Mouse (Mus musculus): ENCODE results near the gene Prss34. TPM values are rescaled to one million over a fixed set of nuclear protein-coding genes. Genes with fewer than 3 reads are reported as not detected.

The Prss34 gene
- polyA plus RNA-seq, 1 experiment from 2014 or later: 0.33 TPM

- no peak for ATAC-seq (ENCODE audit: insufficient number of reproducible peaks, insufficient read depth, low FRiP score, low read depth)
- 73% methylated on average over 2 of the region's 2 CpGs for WGBS
- peaks cover 43% of the 10 kb centered on the region for H3K36me3 ChIP-seq (ENCODE audit: control insufficient read depth, insufficient read depth, low read length)
- H3K9ac ChIP-seq (replicated peaks; ENCODE audit: low read depth, low read length): peak overlapping the region; percentile 100; the same call in 1 of the 2 replicates
- H3K27ac ChIP-seq (ENCODE audit: low read length): no peak overlapping the region
- H3K4me2 ChIP-seq (replicated peaks; ENCODE audit: low read depth, low read length): peak overlapping the region; percentile 100
- H3K27me3 ChIP-seq (ENCODE audit: control insufficient read depth, insufficient read depth, low read length): no peaks in the 10 kb centered on the region
- H3K9me3 ChIP-seq (ENCODE audit: control insufficient read depth, low read depth, low read length): no peaks in the 10 kb centered on the region
- H3K4me3 ChIP-seq (ENCODE audit: low read depth, low read length): peak overlapping the region; percentile 98; the same call in 1 of the 2 replicates
- H3K4me1 ChIP-seq (ENCODE audit: control insufficient read depth, insufficient read depth, low read length): peaks cover 20% of the 10 kb centered on the region
Measured at GRCm38 (mm10) chr17:25270795-25271335, 27.3 kb upstream of the Prss34 start.

- Histone ChIP-seq H3K27ac (ENCODE audit: low read length) (peak overlapping the region; percentile 97), H3K9me3 (ENCODE audit: control insufficient read depth, low read depth, low read length) (no peaks in the 10 kb centered on the region), H3K4me3 (ENCODE audit: low read depth, low read length) (peak overlapping the region; percentile 98), H3K36me3 (ENCODE audit: control insufficient read depth, insufficient read depth, low read length) (peaks cover 28% of the 10 kb centered on the region), H3K4me2 (replicated peaks; ENCODE audit: low read depth, low read length) (peak overlapping the region; percentile 100), H3K9ac (replicated peaks; ENCODE audit: low read depth, low read length) (peak overlapping the region; percentile 100), H3K4me1 (ENCODE audit: control insufficient read depth, insufficient read depth, low read length) (peaks cover 20% of the 10 kb centered on the region), H3K27me3 (ENCODE audit: control insufficient read depth, insufficient read depth, low read length) (no peaks in the 10 kb centered on the region)
- ATAC-seq (ENCODE audit: insufficient number of reproducible peaks, insufficient read depth, low FRiP score, low read depth): no peak
- WGBS: under 1% methylated on average over 10 of the region's 10 CpGs
Measured at GRCm38 (mm10) chr17:25272326-25272725, 25.9 kb upstream of the Prss34 start.

GRCm38 (mm10) chr17:25272951-25273705 lies 25.1 kb upstream of the Prss34 start:
- H3K27me3 ChIP-seq (ENCODE audit: control insufficient read depth, insufficient read depth, low read length): no peaks in the 10 kb centered on the region
- under 1% methylated on average over 85 of the region's 92 CpGs for WGBS
- H3K27ac ChIP-seq (ENCODE audit: low read length): peak overlapping the region; percentile 97
- peak overlapping the region; percentile 100 for H3K9ac ChIP-seq (replicated peaks; ENCODE audit: low read depth, low read length)
- peak overlapping the region; percentile 100 for H3K4me2 ChIP-seq (replicated peaks; ENCODE audit: low read depth, low read length)
- H3K4me1 ChIP-seq (ENCODE audit: control insufficient read depth, insufficient read depth, low read length): peaks cover 20% of the 10 kb centered on the region
- no peaks in the 10 kb centered on the region for H3K9me3 ChIP-seq (ENCODE audit: control insufficient read depth, low read depth, low read length)
- ATAC-seq (ENCODE audit: insufficient number of reproducible peaks, insufficient read depth, low FRiP score, low read depth): peak; percentile 92
- peak overlapping the region; percentile 98 for H3K4me3 ChIP-seq (ENCODE audit: low read depth, low read length)
- H3K36me3 ChIP-seq (ENCODE audit: control insufficient read depth, insufficient read depth, low read length): peaks cover 20% of the 10 kb centered on the region

GRCm38 (mm10) chr17:25273706-25274501 lies 24.3 kb upstream of the Prss34 start:
- WGBS: 1% methylated on average over 39 of the region's 45 CpGs
- H3K4me1 ChIP-seq (ENCODE audit: control insufficient read depth, insufficient read depth, low read length): peaks cover 20% of the 10 kb centered on the region
- no peaks in the 10 kb centered on the region for H3K27me3 ChIP-seq (ENCODE audit: control insufficient read depth, insufficient read depth, low read length)
- peak; percentile 89 for ATAC-seq (ENCODE audit: insufficient number of reproducible peaks, insufficient read depth, low FRiP score, low read depth)
- peak overlapping the region; percentile 98 for H3K4me3 ChIP-seq (ENCODE audit: low read depth, low read length)
- peaks cover 12% of the 10 kb centered on the region for H3K36me3 ChIP-seq (ENCODE audit: control insufficient read depth, insufficient read depth, low read length)
- peak overlapping the region; percentile 97 for H3K27ac ChIP-seq (ENCODE audit: low read length)
- peak overlapping the region; percentile 17; the same call in 1 of the 2 replicates for H3K4me2 ChIP-seq (replicated peaks; ENCODE audit: low read depth, low read length)
- no peaks in the 10 kb centered on the region for H3K9me3 ChIP-seq (ENCODE audit: control insufficient read depth, low read depth, low read length)
- peak overlapping the region; percentile 100 for H3K9ac ChIP-seq (replicated peaks; ENCODE audit: low read depth, low read length)

GRCm38 (mm10) chr17:25274571-25275346 lies 23.4 kb upstream of the Prss34 start, which contains the start of gene Ube2i:
Ube2i (minus strand) TSS chr17:25274622.
- peaks cover 20% of the 10 kb centered on the region for H3K4me1 ChIP-seq (ENCODE audit: control insufficient read depth, insufficient read depth, low read length)
- ATAC-seq (ENCODE audit: insufficient number of reproducible peaks, insufficient read depth, low FRiP score, low read depth): no peak
- WGBS: 79% methylated on average over 9 of the region's 9 CpGs
- H3K9ac ChIP-seq (replicated peaks; ENCODE audit: low read depth, low read length): peak within 1 kb of the TSS; percentile 100
- H3K27ac ChIP-seq (ENCODE audit: low read length): peak within 1 kb of the TSS; percentile 97
- no peaks in the 10 kb centered on the region for H3K9me3 ChIP-seq (ENCODE audit: control insufficient read depth, low read depth, low read length)
- H3K27me3 ChIP-seq (ENCODE audit: control insufficient read depth, insufficient read depth, low read length): no peaks in the 10 kb centered on the region
- peak within 1 kb of the TSS; percentile 98 for H3K4me3 ChIP-seq (ENCODE audit: low read depth, low read length)
- H3K4me2 ChIP-seq (replicated peaks; ENCODE audit: low read depth, low read length): peak within 1 kb of the TSS; percentile 17; the same call in 1 of the 2 replicates
- peaks cover 4% of the 10 kb centered on the region; the same call in 1 of the 2 replicates for H3K36me3 ChIP-seq (ENCODE audit: control insufficient read depth, insufficient read depth, low read length)

- Histone ChIP-seq H3K4me2 (replicated peaks; ENCODE audit: low read depth, low read length) (no peak overlapping the region), H3K27ac (ENCODE audit: low read length) (no peak overlapping the region), H3K9me3 (ENCODE audit: control insufficient read depth, low read depth, low read length) (no peaks in the 10 kb centered on the region), H3K4me3 (ENCODE audit: low read depth, low read length) (no peak overlapping the region), H3K36me3 (ENCODE audit: control insufficient read depth, insufficient read depth, low read length) (no peaks in the 10 kb centered on the region), H3K27me3 (ENCODE audit: control insufficient read depth, insufficient read depth, low read length) (no peaks in the 10 kb centered on the region), H3K9ac (replicated peaks; ENCODE audit: low read depth, low read length) (no peak overlapping the region), H3K4me1 (ENCODE audit: control insufficient read depth, insufficient read depth, low read length) (peaks cover 14% of the 10 kb centered on the region; the same call in 1 of the 2 replicates)
- 92% methylated on average over 3 of the region's 3 CpGs for WGBS
- ATAC-seq (ENCODE audit: insufficient number of reproducible peaks, insufficient read depth, low FRiP score, low read depth): no peak
Measured at GRCm38 (mm10) chr17:25275833-25276232, 22.4 kb upstream of the Prss34 start.

- 28% methylated on average over 11 of the region's 11 CpGs for WGBS
- Histone ChIP-seq H3K36me3 (ENCODE audit: control insufficient read depth, insufficient read depth, low read length) (no peaks in the 10 kb centered on the region), H3K27ac (ENCODE audit: low read length) (no peak overlapping the region), H3K9ac (replicated peaks; ENCODE audit: low read depth, low read length) (no peak overlapping the region), H3K4me3 (ENCODE audit: low read depth, low read length) (no peak overlapping the region), H3K27me3 (ENCODE audit: control insufficient read depth, insufficient read depth, low read length) (no peaks in the 10 kb centered on the region), H3K4me1 (ENCODE audit: control insufficient read depth, insufficient read depth, low read length) (no peaks in the 10 kb centered on the region), H3K4me2 (replicated peaks; ENCODE audit: low read depth, low read length) (no peak overlapping the region), H3K9me3 (ENCODE audit: control insufficient read depth, low read depth, low read length) (no peaks in the 10 kb centered on the region)
- no peak for ATAC-seq (ENCODE audit: insufficient number of reproducible peaks, insufficient read depth, low FRiP score, low read depth)
Measured at GRCm38 (mm10) chr17:25282133-25282532, 16.1 kb upstream of the Prss34 start.

- Histone ChIP-seq H3K4me3 (ENCODE audit: low read depth, low read length) (no peak overlapping the region), H3K27me3 (ENCODE audit: control insufficient read depth, insufficient read depth, low read length) (no peaks in the 10 kb centered on the region), H3K4me1 (ENCODE audit: control insufficient read depth, insufficient read depth, low read length) (no peaks in the 10 kb centered on the region), H3K4me2 (replicated peaks; ENCODE audit: low read depth, low read length) (no peak overlapping the region), H3K36me3 (ENCODE audit: control insufficient read depth, insufficient read depth, low read length) (no peaks in the 10 kb centered on the region), H3K27ac (ENCODE audit: low read length) (no peak overlapping the region), H3K9ac (replicated peaks; ENCODE audit: low read depth, low read length) (no peak overlapping the region), H3K9me3 (ENCODE audit: control insufficient read depth, low read depth, low read length) (no peaks in the 10 kb centered on the region)
- WGBS: 17% methylated on average over 3 of the region's 3 CpGs
- ATAC-seq (ENCODE audit: insufficient number of reproducible peaks, insufficient read depth, low FRiP score, low read depth): no peak
Measured at GRCm38 (mm10) chr17:25285033-25285432, 13.2 kb upstream of the Prss34 start.
